Mouse (Mus musculus): ENCODE data around the gene Hsd17b14. TPM values are rescaled to one million over a fixed set of nuclear protein-coding genes. Genes with fewer than 3 reads are reported as not detected.

Gene Hsd17b14
- total RNA-seq, 2 experiments from 2014 or later = 0.19 to 0.39 TPM

DNA sequence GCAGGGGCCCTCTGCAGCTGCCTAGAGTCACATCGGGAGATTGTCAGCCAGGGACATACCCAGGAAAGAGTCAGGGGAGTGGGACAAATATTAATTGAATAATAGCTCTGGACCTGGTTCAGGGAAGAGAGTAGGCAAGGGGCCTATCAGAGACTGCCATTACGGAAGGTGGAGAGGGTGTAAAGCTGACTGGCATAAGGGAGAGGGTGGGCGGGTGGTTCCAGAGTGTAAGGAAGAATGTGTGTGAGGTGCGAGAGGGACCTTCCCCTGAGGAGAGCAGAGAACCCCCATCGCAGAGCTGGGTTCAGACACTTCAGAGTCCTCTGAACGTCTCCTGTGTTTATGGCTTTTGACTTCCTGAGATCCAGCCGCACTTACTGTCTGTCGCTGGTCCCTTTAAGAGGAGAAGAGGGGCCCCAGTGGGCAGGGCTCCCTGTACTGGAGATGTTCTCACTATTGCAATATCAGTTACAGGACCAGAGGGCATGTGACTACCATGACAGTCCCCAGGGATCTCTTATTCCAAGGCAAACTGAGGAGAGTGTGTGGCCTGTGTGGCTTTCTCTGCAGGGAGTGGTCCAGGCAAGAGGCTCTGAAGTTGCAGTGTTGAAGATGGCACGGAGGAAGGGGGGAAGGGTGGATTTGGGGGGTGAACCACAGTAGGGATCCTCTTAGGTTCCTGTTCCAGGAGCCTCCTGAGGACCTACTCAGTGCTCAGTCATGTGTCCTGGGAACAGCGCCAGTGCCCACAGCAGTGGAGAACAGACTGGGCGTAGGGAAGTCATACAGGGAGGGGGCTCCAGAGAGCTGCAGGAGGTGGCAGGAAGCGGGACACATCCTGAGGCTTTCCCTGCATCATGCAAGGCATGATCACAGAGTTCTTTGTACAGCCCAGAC, 7.2 kb downstream of the Hsd17b14 start:
- intact Hi-C loops (cut with DNase I) = loop anchor here (1.0 to 5.0 kb wide), 2 partner anchors 85 to 110 kb away; no protein-coding TSS in a partner anchor
- no peak for DNase-seq

DNA sequence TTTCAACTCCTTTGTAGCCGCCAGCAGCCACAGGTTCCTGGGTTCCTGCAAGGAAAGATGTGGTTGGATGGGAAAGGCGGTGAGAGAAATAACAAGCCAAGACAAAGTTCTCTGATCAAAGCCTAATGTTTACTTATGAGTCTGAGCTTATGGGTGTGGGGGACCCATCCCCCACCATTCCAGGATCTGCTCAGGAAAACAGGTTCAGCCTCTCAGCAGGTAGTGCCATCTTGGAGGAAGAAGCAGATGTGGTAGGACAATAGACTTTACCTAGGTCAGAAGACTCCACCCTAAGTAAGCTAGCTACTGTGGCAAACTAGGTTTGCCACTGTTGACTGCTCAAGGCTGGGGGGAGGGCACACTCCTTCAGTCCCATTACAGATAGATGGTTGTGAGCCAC, 10.1 kb downstream of the Hsd17b14 start:
- DNase-seq = no peak
- intact Hi-C loops (cut with DNase I) = loop anchor here (5.0 kb wide), 1 partner anchor 113 kb away; no protein-coding TSS in a partner anchor

DNA sequence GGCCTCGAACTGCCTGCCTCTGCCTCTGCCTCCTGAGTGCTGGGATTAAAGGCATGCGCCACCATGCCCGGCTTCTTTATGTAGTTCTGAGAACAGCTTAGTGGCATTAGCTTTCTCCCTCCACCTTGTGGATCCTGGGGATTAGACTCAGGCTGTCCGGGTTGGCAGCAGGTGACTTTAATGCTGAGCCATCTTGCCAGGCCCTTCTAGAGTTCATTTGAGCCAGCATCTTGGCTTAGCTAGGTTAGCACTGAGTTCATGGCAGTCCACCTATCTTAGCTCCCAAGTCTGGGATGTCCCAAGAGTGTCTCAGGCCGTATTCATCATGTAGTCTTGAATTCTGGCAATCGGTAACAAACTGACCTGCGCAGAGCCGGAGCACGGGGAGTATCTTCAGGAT, 10.8 kb downstream of the Hsd17b14 start:
- intact Hi-C loops (cut with DNase I) = no loop called here
- DNase-seq = no peak

DNA sequence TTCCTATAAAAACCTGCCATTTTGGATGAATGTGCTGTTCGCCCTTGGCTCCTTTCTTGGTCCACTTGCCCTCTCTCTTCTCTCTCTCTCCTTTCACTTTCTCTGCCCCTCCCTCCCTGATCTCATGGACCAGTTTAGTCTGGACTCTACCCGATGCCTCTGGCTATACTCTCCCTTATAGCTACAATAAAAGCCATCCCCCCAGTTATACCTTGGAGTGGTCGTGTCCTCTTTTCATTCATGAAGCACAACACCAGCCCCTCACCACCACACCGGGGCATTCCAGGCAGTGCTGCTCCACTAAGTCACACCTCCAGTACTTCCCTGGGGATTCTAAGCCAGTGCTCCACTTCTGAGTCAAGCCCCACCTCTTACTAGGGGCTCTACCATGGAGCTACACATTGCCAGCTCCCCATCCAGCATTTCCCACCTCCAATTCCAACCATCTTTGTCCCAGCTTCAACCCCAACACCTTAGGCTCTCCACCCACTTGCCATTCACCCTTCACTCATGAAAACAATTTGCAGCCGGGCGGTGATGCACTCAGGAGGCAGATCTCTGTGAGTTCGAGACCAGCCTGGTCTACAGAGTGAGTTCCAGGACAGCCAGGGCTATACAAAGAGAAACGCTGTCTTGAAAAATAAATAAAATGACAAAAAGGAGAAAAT, 12.6 kb downstream of the Hsd17b14 start:
- DNase-seq = no peak
- intact Hi-C loops (cut with DNase I) = no loop called here

DNA sequence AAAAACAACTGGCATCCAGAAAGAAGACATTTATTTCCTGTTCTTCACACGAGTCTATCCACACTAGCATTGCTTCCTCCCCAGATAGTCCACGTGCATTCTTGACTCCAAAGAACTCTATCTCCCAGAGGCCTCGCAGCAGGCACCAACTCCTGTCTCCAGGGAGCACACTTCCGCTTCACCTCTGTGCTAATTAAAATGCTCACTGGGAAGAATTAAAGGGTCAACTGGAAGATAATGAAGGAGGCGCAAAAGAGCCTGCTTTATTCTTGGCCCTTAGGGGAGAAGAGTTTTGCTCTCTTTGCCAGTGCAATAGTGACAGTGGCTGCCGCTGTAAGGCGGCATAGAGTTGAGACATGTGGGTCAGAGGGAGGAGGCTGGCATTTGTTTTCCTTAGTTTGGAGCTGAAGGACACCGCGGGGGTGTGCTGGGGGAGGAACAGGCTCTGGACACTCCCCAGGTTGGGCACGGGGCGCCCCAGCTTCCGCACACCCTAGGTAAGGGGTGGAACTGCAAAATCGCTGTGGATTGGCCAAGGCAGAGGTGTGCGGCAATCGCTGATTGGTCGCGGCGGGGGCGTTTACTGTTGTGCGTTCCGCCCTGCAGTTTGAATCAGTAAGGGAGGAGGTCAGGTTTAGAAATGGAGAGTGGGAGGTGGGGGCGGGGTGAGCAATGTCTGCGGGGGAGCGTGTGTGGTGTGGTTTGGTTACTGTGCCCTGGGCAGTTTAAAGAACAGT, 13.3 kb downstream of the Hsd17b14 start:
- peak; percentile 90 for DNase-seq
- intact Hi-C loops (cut with DNase I) = no loop called here

DNA sequence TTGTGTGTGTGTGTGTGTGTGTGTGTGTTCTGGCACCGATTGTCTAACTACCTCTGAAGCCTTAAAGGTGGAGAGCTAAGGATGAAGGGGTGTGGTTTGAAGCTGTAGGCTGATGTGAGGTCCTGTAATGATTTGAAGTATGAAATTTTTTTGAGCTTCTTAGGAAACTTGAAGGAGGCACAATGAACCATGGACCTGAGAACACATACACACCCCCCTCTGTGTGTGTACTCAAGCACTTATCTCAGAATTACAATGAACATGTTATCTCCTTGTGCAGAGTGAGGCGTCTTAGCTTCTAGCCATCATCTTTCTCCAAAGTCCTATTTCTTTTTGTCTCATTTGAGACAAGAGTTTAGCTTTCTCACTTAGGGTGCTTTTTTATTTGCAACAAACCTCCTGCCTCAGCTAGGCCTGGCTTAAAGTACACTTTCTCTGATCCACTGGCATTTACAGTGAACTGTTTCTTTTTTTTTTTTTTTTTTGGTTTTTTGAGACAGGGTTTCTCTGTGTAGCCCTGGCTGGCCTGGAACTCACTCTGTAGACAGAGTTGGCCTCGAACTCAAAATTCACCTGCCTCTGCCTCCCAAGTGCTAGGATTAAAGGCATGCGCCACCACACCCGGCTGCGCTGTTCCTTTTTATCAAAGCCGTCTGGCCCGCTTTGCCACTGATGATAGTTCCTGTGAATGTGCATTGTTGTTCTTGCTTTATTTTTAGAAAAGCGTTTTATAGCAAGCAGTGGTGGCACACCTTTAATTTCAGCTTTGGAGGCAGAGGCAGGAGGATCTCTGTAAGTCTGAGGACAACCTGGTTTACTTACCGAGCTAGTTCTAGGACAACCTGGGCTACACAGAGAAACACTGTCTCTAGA, 14.1 kb downstream of the Hsd17b14 start:
- intact Hi-C loops (cut with DNase I) = no loop called here
- DNase-seq = no peak

DNA sequence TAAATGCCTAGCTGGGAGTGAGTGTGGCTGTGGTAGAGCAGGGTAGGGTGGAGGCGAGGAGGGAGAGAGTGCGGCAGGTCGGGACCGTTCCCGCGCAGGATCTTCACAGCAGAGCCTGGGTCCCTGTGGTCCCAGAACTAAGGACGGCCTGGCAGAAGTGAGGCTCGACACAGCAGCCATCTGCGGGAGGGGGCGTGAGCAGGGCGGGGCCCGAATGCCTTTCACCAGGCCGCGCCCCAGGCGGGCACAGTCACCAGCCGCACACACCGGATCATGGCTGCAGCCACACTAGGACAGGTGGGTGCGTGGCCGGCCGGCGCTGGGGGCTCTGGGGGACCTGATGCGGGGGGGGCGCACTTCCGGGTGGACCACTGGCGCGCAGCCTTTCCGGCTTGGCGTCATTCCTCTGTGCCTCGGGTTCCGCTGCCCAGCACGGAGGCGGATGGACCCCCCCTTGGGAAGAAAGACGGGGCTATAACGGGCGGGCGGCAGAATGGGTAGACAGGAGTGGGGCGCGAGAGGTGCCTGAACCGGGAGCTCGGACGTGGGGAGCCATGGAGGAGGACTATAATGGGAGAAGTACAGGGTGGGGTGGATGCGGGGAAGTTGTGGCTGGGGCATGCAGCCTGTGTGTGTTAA, 15.5 kb downstream of the Hsd17b14 start, which contains the start of gene Bcat2:
TSS of gene Bcat2 (plus strand) at position 51 of the 639 bp plus-strand sequence.
- DNase-seq = peak; percentile 77 to 78
- intact Hi-C loops (cut with DNase I) = no loop called here

DNA sequence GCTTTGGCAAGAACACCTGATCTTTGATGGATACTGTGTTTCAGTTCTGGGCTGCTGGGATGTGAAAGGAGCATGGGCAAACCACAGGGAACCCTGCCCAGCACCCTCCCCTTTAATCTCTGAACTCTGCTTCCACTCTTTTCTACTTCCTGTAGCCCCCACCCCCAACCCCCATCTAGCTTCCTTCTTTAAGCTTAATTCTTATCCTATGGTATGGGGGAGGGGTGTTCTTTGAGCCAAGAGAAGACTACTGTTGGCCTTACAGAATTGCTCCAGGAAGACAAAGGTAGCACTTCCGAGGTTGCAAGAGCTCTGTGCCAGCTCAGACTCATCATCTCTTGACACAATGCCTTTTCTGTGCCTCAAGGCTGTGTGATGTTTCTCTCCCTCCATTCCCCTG, 17.3 kb downstream of the Hsd17b14 start:
- intact Hi-C loops (cut with DNase I) = no loop called here

DNA sequence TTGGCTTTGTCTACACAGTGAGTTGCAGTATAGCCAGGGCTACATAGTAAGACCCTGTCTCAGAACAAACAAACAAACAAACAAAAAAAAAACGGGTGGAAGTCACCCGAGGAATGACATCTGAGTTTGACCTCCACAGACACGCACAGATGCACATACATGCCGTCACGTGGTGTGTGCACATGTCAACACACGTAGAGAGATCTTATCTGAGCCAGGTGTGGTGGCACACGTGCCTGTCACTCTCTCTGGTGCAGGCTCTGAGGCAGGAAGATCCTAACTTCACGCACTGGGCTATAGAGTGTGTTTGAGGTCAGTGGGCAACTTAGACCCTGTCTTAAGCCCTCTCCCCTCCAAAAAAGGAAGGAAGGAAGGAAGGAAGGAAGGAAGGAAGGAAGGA, 19.3 kb downstream of the Hsd17b14 start:
- no peak for DNase-seq
- intact Hi-C loops (cut with DNase I) = no loop called here

More for the DNA sequence above, 17.3 kb downstream of the Hsd17b14 start:
- no peak for DNase-seq

DNA sequence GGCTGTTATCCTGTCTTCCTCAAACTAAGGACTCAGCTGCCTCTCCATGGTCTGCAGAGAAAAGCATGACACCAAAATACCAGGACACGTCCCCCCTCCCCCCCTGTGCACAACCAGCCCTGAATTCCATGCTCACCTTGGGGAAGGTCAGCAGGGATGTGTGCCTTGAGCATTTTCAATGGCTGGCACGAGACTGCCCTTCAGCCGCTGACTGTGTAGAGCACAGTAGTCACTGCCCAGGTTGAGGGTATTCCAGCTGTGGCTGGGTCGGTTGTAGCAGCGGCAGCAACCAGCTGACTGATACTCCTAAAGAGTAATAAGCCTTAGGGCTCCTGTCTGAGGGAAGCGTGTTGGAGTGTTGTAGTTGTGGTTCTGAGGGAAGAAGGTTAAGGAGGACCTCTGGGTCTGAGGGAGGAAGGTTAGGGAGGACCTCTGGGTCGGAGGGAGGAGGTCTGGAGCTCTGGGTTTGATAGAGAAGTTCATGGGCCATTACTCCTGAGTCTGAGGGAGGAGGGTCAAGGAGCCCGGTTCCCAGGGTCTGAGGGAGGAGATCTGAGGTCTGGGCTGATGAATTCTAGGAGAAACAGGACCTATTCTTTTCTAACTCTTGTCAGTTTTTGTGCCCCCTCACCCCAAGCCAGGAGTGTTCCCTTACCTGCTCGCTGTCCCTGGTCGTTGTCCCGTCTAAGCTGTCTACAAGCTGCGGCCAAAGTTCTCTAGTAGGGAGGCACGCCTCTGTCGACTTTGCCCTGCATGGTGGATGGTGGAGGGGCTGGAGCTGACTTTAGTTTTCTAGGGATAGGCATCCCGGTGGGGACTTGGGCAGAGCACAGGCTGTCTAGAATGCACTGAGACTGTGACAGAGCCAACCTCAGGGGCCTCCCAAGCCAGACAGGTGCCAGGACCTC, 20.0 kb downstream of the Hsd17b14 start:
- no peak for DNase-seq
- intact Hi-C loops (cut with DNase I) = no loop called here

DNA sequence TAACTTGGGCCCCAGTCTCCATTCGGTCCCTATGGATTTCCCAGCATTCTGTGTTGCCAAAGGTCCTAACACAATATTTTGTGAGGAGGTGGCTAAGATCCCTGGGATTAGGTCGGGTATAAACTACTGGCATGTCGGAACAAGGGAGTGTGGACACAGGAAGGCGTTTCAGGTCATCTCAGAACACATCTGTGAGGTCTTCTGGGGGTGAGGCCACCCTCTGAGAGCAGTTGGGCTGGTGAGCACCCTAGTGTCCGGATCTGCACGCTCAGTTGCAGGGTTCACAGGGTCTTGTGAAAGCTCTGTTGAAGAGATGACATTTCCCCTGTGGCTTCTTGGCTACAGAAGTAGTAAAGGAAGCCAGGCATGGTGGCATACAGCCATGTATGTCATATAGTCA, 31.2 kb downstream of the Hsd17b14 start:
- no peak for DNase-seq
- intact Hi-C loops (cut with DNase I) = no loop called here

DNA sequence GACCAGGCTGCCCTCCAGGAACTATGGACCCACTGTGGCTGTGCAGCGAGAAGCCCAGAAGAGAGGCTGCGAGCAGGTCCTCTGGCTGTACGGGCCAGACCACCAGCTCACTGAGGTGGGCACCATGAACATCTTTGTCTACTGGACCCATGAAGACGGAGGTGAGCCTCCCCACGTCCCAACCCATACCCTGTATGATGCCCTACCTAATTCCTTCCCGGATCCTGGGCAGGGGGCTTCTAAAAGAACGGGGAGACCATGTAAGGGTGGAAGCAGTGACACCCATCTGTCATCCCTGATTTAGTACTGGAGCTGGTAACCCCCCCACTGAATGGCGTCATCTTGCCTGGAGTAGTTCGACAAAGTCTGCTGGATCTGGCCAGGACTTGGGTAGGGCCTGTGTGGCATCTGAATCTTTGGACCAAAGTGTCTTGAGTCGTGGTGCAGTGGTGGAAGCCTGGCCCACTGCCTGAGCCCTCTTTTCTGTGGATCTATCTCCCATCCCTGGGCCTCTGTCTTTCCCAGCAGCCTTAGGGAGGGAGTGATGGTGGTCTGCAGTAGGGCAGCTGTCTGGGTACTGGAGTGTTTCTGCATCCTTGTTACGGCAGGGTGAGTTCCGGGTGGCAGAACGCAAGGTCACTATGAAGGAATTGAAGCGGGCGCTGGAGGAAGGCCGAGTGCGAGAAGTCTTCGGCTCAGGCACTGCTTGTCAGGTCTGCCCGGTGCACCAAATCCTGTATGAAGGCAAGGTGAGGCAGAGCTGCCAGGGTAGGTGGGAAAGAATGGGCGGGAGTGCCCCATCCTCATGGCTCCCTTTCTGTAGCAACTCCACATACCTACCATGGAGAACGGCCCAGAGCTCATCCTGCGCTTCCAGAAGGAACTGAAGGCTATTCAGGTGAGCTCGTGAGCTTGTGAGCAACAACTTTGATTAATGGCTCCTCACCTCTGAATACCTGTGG, 33.2 kb downstream of the Hsd17b14 start:
- DNase-seq = no peak
- intact Hi-C loops (cut with DNase I) = no loop called here

DNA sequence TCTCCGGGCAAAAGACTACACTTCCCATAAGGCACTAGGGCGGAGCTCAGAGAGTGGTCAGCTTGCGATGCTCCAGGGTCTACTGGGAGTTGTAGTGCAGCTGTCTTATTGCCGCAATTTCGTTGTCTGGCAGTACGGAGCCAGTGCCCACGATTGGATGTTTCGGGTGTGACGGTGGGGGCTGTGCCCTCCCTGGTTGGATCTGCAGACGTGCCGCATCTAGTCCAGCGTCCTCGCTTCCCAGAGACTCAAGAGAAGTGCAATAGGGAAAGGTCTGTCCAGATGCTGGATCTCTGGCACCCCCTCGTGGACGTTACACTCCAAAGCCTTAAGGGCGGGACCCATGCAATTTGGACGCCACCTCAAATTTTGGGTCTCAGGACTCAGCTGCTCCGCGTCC, 34.5 kb downstream of the Hsd17b14 start:
- intact Hi-C loops (cut with DNase I) = no loop called here

DNA sequence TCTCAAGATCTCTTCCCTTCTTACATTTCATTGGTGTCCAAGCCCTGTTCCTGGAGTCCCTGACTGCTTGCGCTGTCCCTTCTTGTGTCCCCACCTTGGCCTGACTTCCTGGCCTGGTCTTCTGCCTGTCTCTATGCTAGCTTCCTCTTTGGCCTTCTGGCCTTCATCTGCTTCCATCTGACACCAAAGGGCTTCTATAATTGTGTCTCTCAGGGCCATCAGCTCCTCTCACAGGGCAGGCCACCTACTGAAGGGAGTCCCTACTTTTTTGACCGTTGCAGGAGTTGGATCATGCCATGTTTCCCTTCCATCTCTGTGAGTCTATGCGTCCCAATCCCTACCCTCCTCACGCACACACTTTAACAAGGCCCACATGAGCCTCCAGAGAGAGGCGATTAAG, 35.2 kb downstream of the Hsd17b14 start:
- intact Hi-C loops (cut with DNase I) = loop anchor here (2.0 kb wide), 1 partner anchor 93 kb away; no protein-coding TSS in a partner anchor
- DNase-seq = no peak

More for the DNA sequence above, 34.5 kb downstream of the Hsd17b14 start:
- peak; percentile 92 to 94 for DNase-seq

DNA sequence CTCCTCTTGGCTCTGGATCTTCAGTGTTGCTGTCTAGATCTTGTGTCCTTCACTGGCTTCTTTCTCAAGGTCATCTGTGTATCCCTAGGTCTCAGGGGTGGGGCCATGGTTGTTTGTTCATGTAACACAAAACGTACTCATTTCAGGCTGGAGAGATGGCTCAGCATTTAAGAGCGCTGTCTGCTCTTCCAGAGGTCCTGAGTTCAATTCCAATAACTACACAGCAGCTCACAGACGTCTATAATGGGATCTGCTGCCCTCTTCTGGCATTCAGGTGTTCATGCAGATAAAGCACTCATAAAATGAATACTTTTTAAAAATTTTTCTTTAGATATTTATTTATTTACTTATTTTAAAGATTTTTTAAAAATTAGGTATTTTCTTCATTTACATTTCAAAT, 36.2 kb downstream of the Hsd17b14 start:
- DNase-seq = no peak
- intact Hi-C loops (cut with DNase I) = loop anchor here (2.0 kb wide), 1 partner anchor 92 kb away; no protein-coding TSS in a partner anchor

DNA sequence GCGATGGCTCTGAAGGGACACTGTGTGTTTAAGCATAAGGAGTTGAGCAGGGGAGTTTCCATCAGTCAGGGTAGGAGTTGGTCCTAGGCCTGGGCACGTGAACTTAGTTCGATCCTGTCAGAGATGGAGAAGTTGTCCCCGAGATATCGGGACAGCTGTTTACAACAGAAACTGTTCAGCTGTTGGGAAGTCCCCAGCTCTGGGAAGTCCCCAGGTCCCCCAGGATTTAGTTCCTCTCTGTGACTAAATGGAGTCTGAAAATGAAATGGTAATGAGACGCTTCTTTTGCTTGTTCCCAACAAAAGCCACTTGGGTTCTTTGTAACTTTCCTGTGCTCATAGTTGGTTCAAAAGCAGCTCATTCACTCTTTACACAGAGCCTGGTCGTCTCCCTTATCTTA, 37.2 kb downstream of the Hsd17b14 start:
- no peak for DNase-seq
- intact Hi-C loops (cut with DNase I) = loop anchor here (2.0 kb wide), 2 partner anchors 37 to 91 kb away; no protein-coding TSS in a partner anchor

Data from heart, postnatal 14 days (tissue).